Mouse (Mus musculus) frontal cortex, adult (tissue): ENCODE data around the gene Zfp37.
"Not testable (repeated sequence)": the region's sequence is repeated elsewhere in the genome, so short reads cannot be mapped to it uniquely, and the experiment has no call there.

ENCODE experiments used
- ATAC-seq: cut with Nextera tagmentation; 2 replicates; pipeline ENCODE4 v1.9.2; 2017; ENCODE audit warnings: mild to moderate bottlenecking, moderate library complexity, mixed read lengths; ENCODE audit not compliant: low TSS enrichment

The Zfp37 gene

DNA sequence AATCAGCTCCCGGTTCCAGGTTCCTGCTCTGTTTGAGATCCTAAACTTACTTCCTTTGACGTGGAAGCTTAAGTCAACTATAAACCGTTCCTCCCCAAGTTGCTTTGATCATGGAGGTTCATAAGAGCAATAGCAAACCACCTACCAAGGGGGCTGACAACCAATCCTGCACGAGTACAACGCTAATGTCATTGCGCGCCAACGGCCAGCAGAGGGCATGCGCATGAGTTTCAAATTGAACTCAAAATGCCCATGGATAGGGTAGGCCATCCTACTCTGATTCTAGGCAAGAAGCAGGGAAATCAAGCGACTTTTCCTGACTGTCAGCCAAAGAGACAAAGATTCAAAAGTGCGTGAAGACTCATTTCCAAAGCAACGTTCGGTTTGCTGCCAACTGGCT is at the start of gene Zfp37:
Gene Zfp37, minus strand, starts transcription at position 279 of the 400 bp plus-strand sequence.
- no peak for ATAC-seq

DNA sequence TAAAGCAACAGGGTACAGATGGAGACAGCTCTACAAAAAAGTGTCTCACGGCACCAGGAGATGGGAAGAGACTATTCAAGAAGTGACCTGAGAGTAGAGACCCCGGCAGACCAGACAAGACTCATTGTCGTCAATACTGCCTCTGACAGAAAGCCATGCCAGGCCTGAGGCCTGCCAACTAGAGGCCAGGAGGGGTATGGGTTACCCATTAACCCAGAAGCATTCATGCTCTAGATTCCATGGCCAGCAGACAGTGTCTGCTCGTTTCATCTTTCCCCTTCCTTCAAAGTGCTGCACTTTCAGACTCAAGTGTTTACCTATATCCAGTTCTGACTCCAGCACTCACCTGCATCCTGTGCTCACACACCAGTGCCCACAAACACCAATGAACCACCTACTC is 47.2 kb upstream of the Zfp37 start:
- ATAC-seq = no peak

DNA sequence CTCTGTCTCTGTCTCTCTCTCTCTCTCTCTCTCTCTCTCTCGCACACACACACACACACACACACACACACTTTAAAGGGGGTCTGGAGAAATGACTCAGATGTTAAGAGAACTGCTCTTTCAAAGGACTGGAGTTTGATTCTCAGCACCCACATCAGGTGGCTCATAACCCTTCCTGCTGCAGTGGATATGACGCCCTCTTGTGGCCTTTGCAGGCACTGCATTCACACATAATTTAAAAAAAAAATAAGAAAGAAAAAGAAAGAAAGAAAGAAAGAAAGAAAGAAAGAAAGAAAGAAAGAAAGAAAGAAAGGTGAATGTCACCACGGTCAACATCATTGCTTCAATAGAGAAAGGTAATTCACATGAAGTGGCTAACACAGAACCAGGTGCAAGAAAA is 46.4 kb upstream of the Zfp37 start:
- ATAC-seq = no peak

DNA sequence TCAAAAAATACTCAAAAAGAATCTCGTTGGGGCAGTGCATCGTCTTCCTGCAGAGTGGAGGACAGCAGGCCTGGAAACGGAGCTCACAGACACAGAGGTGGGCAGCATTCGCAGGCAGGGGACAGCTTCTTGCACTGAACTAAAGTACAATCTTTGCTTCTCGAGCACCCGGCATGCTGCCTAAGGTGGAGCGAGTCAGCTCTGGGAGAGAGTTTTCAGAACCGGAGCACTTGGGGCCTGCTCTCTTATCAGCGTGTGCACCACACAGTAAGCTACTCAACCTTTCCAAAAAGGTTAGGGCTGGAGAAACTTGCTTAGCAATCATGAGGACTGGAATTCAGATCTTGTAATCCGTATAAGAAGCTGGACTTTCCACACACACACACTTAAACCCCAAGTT is 45.8 kb upstream of the Zfp37 start:
- ATAC-seq = no peak

DNA sequence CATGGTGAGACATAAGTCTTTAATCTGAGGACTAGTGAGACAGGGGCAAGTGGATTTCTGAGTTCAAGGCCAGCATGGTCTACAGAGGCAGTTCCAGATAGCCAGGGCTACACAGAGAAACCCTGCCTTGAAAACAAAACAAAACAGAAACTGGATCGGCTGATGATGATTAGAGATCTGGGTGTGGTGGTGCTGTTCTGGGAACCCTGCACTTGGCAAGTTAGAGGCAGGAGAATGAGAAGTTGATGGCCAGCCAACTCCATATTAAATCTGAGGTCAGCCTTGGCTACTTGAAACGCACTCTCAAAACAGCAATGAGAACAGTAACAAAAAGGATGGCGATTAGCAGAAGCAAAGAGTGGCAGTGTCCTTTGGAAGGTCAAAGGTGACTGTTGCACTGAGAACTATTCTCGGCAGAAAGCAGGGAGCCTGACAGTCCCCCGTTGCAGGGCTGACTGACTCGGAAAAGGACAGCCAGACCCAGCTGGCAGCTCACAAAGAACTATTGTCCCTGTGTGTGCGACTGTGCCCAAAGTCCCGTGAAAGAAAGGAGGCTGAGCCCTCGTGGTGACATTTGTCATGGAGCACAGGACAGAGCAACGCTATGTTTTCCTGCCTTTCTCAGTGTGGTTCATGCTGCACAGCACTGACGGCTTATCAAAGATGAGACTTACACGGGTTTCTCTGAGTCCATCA is 44.1 kb upstream of the Zfp37 start:
- peak; percentile 86 for ATAC-seq

DNA sequence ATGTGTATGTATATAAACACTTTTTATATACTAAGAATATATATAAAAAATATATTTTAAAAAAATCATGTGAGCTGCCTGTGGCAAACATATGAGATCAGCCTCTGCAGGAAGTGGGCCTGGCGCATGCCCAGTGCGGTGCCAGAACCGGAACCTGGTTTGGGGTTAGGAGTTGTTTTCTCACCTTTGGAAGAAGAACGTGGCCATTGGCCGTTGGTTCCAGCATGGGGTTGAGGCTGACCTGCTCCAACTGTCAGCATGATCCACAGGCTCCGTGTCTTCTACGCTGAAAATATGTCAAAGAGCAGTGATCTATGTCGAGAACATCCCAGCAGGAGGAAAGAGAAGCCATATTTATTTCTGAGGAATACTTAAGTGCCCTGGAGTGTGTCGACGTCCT is 43.1 kb upstream of the Zfp37 start:
- no peak for ATAC-seq

DNA sequence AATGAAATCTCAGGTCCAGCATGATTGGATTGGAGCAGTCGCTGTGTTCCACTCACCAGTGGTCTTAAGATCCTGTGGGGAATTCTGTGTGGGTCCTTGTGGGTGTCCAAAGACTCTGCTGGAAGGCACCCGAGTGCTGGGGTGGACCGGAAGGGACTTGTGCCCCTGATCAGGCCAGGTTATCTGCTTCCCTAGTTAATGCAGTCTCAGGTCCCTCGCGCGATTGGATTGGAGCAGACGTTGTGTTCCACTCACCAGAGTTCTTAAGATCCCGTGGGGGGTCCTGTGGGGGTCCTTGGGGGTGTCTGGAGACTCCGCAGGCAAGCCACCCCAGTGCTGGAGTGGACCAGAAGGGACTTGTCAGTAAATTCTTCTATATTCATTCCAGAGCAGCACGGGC is 41.8 kb upstream of the Zfp37 start:
- ATAC-seq = no peak

DNA sequence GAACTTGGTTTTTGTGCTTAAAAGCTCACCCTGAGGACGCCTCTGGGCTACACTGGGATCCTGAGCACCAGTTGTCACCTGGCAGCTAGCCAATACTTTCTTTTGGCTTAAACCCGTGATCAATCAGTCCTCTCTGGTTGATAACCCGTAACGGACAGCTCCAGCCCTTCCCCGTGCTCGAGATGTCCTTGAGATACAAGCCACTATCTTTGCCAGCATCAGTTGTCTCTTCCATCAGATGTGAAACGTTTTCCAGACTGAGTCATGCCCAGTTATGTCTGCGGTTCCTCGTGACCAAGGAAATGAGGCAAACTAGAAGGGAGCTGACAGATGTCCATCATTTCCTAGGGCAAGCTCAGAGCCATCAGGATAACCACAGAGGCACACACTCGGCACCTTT is 36.3 kb upstream of the Zfp37 start:
- ATAC-seq = no peak

DNA sequence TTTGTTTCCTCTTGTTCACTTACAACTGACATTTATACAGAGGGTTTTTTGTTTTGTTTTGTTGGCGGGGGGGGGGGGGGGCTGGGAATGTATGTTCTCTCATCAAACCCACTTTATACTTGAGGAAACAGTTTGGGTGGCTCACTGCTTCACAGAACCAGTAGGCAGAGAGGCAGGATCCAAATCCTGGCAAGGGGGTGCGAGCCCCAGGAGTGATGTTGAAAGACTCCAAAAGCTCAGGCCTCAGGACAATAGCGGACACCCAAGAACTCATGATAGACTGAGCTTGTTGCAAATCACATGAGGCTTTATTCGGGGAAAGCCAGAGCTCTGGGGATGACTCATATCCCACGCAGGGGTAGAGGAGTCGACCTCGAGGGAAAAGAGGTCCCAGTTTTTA is 35.2 kb upstream of the Zfp37 start:
- ATAC-seq = not testable (repeated sequence)

DNA sequence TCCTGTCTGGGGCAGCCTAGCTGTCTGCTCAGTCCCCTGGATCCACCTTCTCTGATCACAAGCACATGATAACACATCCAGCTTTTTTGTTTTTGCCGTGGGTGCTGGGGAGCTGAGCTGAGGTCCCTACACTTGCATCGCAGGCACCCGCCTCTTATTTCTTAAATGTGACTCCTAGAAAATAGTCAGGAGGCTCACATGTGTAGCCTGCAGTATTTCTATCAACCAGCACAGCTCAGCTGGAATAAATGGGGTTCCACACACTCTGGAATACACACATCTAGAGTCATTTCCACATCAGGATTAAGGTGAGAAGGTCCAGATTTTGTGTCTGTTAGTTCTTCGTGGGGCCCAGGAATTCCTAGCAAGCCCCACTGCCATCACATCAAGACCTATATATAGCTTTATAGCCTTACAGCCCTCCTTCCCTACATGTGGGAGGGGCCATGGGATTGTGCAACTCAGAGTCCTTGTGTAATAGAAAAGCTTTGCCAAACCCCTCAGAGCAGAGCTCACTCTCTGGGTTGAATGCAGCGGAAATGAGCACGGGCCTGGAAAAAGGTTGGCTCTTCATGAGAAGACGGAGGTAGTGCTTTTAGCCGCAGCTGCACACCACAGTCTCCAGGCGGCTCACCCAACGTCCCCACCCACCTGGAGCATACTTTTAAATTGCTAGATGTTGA is 34.4 kb upstream of the Zfp37 start:
- 0 out of 2 replicates have a peak, but pooled peaks have one; percentile 21 for ATAC-seq

DNA sequence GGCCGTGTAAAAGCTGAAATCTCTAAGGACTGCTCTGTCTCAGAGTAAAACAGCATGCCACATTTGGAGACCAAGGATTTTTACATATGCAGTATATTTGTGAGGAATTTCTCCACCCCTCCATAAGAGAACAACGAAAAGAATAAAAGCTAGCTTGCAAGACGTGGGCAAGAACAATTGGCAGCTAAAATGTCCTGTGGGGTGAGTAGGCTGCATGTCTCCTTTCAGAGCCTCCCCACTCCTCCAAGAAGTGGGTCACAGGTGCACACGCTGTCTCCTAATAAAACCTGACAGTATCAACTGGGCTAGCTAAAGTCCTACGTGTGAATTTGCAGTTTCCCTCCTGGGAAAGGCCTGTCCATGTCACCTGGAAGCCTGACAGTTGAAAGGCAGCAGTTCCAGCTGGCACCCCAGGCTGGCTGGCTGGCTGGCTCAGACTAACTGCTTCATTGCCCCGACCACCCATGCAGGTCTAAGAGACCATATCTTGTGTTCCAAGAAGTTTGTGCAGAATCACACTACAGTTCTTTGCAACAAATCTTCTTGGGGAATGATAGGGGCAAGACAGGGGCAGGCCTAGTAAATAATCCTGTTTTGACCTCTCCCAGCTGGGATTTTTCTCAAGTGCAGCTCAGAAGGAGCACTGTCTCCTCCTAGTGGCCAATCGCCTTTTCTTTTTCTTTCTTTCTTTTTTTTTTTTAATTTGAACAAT is 32.4 kb upstream of the Zfp37 start:
- ATAC-seq = peak; percentile 71

DNA sequence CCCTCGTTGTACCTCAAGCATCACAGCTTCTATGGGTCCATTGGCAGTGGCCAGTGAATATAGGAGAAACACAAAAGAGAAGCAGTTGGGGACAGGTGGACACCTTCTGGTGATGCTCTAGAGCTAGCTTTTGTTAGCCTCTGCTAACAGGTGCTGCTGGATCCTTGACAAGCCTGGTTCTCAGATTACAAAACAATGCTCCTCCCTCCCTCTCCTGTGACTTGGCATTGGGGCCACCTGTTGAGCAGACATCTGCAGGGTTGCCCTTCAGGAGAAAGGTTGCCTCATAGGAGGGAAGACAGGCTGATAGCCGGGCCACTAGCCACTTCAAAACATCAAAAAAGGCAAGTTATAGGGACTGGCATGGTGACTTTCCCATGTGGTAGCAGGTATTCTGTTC is 31.4 kb upstream of the Zfp37 start, which contains the start of gene Slc31a2:
Gene Slc31a2, plus strand, starts transcription at position 287 of the 400 bp plus-strand sequence.
- ATAC-seq = no peak

DNA sequence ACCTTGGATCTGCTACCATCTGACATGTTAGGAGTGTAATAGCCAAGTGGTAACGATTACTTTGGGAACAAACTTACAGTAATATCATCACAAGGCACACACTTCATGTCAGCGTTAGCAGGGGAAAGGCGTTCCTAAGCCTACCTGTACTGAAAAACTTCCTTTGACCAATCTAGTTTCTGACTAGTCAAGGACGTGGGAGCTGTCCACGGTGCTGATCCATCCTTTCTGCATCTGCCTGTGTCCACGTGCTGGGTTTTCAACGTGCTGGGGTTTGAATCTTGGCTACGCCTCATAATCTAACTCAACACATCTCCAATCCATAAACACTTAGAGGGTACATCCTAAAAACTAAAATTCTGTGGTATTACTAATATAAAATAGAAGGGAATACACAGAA is 26.1 kb upstream of the Zfp37 start:
- no peak for ATAC-seq

DNA sequence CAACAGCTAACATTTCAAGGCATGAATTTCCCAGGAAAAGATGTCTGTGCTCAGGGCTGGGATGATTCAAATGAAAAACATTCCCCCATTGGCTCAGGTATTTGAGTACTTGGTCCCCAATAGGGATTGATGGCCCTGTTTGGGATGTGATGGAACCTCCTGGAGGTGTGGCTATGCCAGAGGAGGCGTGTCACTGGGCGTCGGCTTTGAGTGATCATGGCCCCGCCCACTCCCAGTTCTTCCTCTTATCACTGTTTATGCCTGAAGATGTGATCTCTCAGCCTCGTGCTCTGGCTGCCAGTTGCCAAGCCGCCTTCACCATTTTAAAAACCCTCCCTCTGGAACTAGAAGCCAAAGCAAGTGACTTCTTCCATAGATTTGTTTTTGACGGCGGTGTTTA is 23.7 kb upstream of the Zfp37 start:
- ATAC-seq = no peak

DNA sequence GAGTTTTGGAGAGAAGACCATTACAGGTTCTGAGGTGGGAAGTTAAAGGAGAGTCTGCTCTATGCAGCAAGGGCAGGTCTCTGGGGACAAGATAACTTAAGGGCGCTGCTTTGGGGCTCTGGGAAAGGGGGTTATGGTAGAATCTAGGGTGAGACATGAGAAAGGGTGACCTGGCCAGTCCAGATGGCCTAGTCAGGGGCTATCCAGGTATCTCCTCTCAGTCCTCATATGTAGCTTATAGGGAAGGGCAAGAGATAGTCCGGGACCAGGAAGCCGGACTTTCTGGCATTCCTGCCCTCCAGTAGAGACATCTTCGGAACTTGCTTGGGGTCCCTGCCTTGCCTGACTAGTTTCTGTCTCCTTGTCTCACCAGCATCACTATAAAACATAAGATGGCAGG is 20.9 kb upstream of the Zfp37 start:
- no peak for ATAC-seq

DNA sequence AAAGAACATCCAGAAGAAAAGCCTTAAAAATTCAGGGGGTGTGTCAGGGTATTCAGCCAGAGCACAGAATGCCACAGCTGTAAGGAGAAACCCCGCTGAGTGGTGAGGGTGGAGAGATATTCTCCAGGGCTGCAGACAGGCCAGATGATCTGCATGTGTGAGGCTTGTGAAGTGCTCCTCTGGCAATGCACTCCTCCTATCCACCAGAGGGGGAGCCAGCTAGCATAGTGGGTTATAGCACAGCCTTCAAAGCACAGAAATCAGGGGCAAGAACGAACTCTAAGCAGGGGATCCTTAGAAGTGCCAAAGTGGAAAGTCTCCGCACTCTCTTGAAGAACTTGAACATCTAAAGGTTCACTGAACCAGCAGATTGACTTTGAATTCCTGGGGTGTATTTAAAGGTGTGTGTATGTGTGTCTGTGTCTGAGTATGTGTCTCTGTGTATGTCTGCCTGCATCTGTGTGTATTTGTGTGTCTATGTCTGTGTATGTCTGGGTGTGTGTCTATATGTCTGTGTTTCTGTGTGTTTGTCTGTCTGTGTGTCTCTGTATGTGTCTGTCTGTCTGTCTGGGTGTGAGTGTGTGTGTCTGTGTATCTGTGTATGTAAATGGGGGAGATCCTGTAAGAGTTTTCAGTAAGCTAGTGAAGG is 20.2 kb upstream of the Zfp37 start:
- ATAC-seq = no peak; the same call in 1 of the 2 replicates

DNA sequence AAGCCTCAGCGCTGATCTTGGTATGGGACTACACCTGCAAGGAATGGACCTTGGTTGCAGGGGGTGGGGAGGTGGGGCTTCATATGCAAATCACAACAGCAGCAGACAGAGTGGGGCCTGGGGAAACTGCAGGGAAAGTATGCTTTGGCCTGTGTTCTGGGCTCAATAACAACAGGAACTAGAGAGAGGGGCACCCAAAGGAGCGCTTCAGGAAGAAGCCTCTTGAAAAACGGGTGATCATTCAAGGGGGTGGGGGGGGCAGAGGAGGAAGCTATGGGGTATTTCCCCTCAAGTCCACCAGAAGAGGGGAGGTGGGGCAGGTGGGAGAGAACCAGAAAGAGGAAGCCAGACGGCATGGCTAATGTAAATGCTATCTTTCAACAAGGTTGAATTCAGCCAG is 17.5 kb upstream of the Zfp37 start:
- ATAC-seq = no peak

DNA sequence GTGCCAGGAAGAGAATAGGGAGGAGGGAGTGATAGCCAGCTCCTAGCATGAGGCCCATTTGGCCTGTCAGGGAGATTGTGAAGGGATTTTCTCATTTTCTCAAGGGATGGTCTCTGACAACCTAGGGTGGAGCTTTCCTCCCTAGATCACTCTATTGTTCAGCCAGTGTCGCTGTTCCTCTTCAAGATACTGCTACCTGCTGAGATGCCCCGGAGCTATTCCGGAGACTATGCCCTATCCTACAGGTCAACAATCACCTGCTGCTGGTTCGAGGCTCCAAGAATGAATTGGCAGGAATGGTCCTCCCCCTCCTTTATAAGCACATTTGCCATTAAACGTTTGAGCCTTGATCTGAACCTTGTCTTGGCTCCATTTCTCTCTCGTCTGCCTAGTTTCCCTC is 9.7 kb upstream of the Zfp37 start:
- no peak for ATAC-seq

DNA sequence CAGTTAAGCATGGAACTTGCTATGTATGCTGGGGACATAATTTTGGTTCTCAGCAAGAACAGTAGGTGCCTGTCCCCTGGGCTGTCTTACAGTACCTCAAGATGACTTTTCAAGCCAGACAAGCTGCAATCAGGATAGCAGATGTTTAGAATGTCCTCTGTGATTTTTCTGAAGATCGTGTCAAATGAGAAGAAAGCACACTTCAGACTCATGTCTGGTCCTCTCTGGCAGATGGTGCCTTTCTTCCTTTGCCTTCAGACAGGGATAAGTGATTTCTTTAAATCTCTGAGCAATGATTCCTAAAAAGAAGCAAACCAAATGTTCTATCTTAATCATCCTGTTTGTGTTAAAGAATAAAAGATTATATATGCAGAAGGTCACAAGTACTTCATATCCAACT is 694 bp downstream of the Zfp37 start:
- ATAC-seq = peak; percentile 66

DNA sequence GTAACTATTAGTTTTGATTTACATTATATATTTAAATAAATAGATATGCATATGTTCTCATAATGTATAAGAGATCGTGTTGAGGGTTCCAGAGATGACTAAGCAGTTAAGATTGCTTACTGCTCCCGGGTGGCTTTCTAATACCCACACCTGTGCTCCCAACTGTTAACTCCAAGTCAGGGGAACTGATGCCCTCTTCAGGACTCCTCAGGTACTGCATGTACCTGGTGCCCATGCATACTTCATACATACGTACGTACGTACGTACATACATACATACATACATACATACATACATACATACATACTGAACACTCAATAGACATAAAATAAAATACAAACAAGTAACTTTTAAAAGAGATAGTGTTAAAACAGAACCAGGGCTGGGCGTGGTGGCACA is 1.4 kb downstream of the Zfp37 start:
- no peak for ATAC-seq

DNA sequence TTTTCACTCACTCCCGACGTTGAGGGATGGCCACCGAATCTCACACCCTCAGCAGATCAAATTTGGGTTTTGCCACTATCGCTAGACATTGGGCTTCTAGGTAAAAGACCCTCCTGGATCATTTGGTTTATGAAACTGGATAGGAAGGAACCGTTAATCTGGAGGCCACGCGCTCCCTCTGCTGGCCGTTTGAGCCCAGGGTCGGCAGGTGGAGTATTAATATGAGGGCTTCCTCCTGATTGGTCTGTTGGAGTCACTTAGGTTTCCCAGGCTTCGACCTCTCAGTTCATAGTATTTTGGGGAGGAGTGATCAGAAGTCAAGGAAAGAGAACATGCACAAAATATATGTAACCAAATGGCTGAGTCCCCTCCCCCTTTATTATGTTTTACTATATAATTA is 2.5 kb downstream of the Zfp37 start:
- ATAC-seq = peak; percentile 42; the same call in 1 of the 2 replicates

DNA sequence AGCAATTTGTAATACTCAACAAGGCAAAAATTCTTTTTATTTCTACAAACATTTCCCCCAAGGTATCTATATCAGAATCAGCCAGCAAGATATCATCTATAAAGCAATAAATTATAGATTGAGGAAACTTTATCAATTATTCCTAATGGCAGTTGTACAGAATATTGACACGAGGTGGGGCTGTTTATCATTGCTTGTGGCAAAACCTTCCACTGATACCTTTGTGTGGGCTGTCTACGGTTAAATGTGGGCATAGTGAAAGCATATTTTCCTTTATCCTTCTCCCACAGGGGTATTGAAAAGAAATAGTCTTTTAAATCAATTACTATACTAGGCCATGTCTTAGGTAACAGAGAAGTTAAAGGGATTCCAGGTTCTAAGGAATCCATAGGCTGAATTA is 17.4 kb downstream of the Zfp37 start:
- no peak for ATAC-seq
